Mouse (Mus musculus) forebrain, embryonic 10.5 days (tissue): ENCODE results near the gene Zfp428. TPM values are rescaled to one million over a fixed set of nuclear protein-coding genes. Genes with fewer than 3 reads are reported as not detected.

Experiments used
- DNase-seq: peaks from one replicate; pipeline ENCODE4 v3.0.0-alpha.2; 2017; ENCODE audit warnings: low spot score; ENCODE audit errors: extremely low spot score
- H3K27ac ChIP-seq: fragments of 300-500 bp; sonication (generic); 2 replicates; pipeline ENCODE4 v1.5.1; 2016; ENCODE audit warnings: mild to moderate bottlenecking
- H3K27me3 ChIP-seq: fragments of 300-500 bp; sonication (generic); 2 replicates; pipeline ENCODE4 v1.6.1; 2016; ENCODE audit warnings: mild to moderate bottlenecking; ENCODE audit not compliant: poor library complexity, severe bottlenecking
- H3K36me3 ChIP-seq: fragments of 300-500 bp; sonication (generic); replicated peaks from 2 replicates; pipeline ENCODE4 v1.6.1; 2016; ENCODE audit warnings: mild to moderate bottlenecking, moderate library complexity
- H3K4me1 ChIP-seq: fragments of 300-500 bp; sonication (generic); 2 replicates; pipeline ENCODE4 v1.6.1; 2016
- H3K4me3 ChIP-seq: fragments of 300-500 bp; sonication (generic); 2 replicates; pipeline ENCODE4 v1.5.1; 2016; ENCODE audit warnings: mild to moderate bottlenecking, moderate library complexity
- H3K9me3 ChIP-seq: fragments of 300-500 bp; sonication (generic); 2 replicates; pipeline ENCODE4 v1.6.1; 2016; ENCODE audit warnings: mild to moderate bottlenecking, moderate library complexity
- WGBS: fragments of 180-500 bp; shearing (Covaris S2); methylation state at CpG from one replicate; pipeline ENCODE4 v1.1.7; 2016; 5-methylcytosine and 5-hydroxymethylcytosine counted together
- polyA plus RNA-seq: library from polyadenylated mRNA; unstranded; fragments of >200 nt; fragmentation: Nextera tagmentation; extraction: Ambion mirVana; gene quantifications from 2 replicates; pipeline ENCODE4 v1.2.1, GENCODE M21; 2016

Zfp428 gene
- polyA plus RNA-seq, 1 experiment from 2014 or later, result 113 TPM

DNA sequence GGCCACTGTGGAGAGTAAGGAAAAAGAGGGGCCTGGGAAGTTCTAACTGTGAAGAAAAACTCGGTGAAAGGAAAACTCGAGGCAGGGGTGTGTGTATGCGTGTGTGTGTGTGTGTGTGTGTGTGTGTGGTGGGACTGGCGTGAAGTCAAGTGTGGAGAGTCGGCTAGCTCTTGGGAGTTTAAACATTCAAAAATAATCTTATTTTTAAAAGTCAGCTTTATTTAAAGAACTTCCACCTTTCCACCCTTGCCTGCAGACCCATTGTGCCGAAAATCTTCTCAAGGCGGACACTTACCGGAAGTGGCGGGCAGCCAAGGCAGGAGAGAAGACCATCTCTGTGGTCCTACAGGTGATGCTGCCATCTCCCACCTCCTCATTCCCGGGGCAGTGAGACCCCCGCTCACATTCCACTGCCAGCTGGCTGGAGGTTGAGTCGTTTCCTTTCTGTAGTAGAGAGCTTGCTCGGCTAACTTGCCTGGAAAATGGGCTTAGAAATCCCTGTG lies 40.8 kb downstream of the Zfp428 start:
- 32% methylated on average over 13 of the region's 13 CpGs for WGBS
- no peak for DNase-seq
- Histone ChIP-seq H3K9me3 (peaks cover 4% of the 10 kb centered on the region; the same call in 1 of the 2 replicates), H3K27me3 (no peaks in the 10 kb centered on the region), H3K4me3 (peak overlapping the region; percentile 73), H3K27ac (peak overlapping the region; percentile 93), H3K4me1 (peaks cover 20% of the 10 kb centered on the region), H3K36me3 (peaks cover 48% of the 10 kb centered on the region)

GRCm38 (mm10) chr7:24551985-24552759 lies 45.4 kb downstream of the Zfp428 start:
- Histone ChIP-seq H3K4me1 (peaks cover 10% of the 10 kb centered on the region), H3K27ac (no peak overlapping the region)

GRCm38 (mm10) chr7:24555786-24556185 lies 49.0 kb downstream of the Zfp428 start:
- Histone ChIP-seq H3K27me3 (no peaks in the 10 kb centered on the region), H3K9me3 (0 out of 2 replicates have a peak, but pooled peaks cover 6% of the 10 kb centered on the region), H3K4me3 (no peak overlapping the region), H3K4me1 (no peaks in the 10 kb centered on the region), H3K36me3 (peaks cover 95% of the 10 kb centered on the region), H3K27ac (no peak overlapping the region)
- DNase-seq, result no peak
- WGBS, result 92% methylated on average over 10 of the region's 10 CpGs

More at GRCm38 (mm10) chr7:24551985-24552759, 45.4 kb downstream of the Zfp428 start:
- Histone ChIP-seq H3K4me3 (no peak overlapping the region), H3K27me3 (no peaks in the 10 kb centered on the region), H3K9me3 (0 out of 2 replicates have a peak, but pooled peaks cover 6% of the 10 kb centered on the region), H3K36me3 (peaks cover 90% of the 10 kb centered on the region)
- DNase-seq, result no peak
- 92% methylated on average over 12 of the region's 12 CpGs for WGBS

DNA sequence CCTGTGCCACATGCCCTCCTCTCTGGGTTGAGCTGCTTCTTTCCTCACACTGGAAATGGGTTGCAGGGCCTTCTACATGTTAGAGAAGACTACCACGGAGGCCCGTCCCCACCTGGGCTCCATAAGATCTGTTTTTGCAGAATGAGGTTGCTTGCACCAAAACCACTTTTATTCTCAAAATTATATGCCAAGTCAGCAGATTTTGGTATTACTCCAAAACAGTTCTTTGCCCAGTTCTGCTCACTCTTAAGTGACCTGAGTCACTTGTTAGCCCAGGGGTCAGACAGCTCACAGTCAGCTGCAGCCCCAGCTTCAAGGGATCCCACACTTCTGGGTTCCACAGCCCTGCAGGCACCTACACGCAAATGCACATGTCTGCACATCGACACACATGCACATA lies 54.6 kb downstream of the Zfp428 start:
- Histone ChIP-seq H3K36me3 (peaks cover 95% of the 10 kb centered on the region), H3K27ac (no peak overlapping the region), H3K9me3 (0 out of 2 replicates have a peak, but pooled peaks cover under 1% of the 10 kb centered on the region), H3K4me1 (no peaks in the 10 kb centered on the region), H3K27me3 (no peaks in the 10 kb centered on the region), H3K4me3 (no peak overlapping the region)
- WGBS, result 93% methylated on average over 4 of the region's 4 CpGs
- DNase-seq, result no peak

DNA sequence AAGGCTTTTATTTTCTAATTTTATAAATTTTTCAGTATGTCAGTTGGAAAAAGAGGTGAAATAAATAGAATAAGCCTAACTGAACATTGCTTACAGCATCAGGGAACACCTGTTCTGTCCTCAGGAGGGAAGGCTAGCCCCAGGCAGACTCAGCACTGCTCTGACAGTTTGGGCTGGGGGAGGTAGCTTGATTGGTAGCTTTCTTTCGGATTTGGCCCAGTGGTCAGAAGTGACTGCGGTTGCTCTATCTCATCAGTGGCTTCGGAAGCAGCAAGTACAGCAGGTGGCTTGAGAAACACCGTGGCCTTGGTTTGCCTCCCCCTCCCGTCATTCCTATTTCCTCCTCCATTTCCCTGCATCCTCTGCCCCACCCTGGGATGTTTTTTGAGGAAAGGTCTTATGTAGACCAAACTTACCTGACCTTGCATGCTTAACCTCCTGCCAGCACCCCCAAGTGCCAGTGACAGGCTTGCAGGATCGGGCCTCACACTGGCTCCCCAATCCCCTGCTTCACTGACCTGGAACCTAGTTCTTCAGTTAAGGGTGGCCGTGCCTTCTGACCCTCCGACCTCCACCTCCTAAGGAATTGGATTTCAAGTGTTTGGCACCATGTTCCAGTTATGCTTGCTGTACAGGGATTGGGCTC lies 56.5 kb downstream of the Zfp428 start:
- WGBS, result 93% methylated on average over 8 of the region's 8 CpGs
- H3K27ac ChIP-seq, result no peak overlapping the region
- H3K4me3 ChIP-seq, result no peak overlapping the region
- no peaks in the 10 kb centered on the region for H3K4me1 ChIP-seq
- H3K9me3 ChIP-seq, result no peaks in the 10 kb centered on the region
- no peaks in the 10 kb centered on the region for H3K27me3 ChIP-seq
- H3K36me3 ChIP-seq, result peaks cover 99% of the 10 kb centered on the region
- no peak for DNase-seq

DNA sequence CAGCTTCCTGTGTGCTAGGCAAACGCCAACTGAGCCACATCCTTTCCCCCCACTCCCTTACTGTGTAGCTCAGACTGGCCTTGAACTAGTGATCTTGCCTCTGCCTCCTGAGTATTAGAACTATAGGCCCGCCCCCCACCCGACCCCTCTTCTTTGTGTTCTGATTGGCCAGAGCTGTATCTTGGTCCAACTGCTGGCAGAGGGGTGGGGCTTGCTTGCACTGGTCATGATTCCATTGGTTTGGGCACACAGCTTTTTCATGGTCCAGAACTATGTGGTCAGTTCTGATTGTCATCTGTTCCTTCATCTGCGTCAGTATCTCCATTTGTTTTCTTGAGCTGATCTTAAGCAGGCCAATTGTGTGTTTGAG lies 57.0 kb downstream of the Zfp428 start:
- Histone ChIP-seq H3K9me3 (no peaks in the 10 kb centered on the region), H3K27me3 (no peaks in the 10 kb centered on the region), H3K4me1 (no peaks in the 10 kb centered on the region), H3K27ac (no peak overlapping the region), H3K36me3 (peaks cover 99% of the 10 kb centered on the region), H3K4me3 (no peak overlapping the region)
- no peak for DNase-seq
- WGBS, result 82% methylated on average over 4 of the region's 4 CpGs

- Histone ChIP-seq H3K27me3 (no peaks in the 10 kb centered on the region), H3K27ac (no peak overlapping the region), H3K4me3 (no peak overlapping the region), H3K9me3 (no peaks in the 10 kb centered on the region), H3K36me3 (peaks cover 98% of the 10 kb centered on the region), H3K4me1 (no peaks in the 10 kb centered on the region)
- 63% methylated on average over 6 of the region's 6 CpGs for WGBS
- peak; percentile 58 for DNase-seq
Observed at GRCm38 (mm10) chr7:24564607-24565265, 57.9 kb downstream of the Zfp428 start.

Other genes with a start within 250 kb of the Zfp428 start
- 7.1 and 9.6 TPM in 2 replicates for gene Zfp93, start 236.6 kb upstream of the Zfp428 start, polyA plus RNA-seq
- gene Zfp61, start 205.8 kb upstream of the Zfp428 start, polyA plus RNA-seq, result 39.6 and 41.9 TPM in 2 replicates
- gene Zfp94, start 190.3 kb upstream of the Zfp428 start, polyA plus RNA-seq, result 12.9 and 13.2 TPM in 2 replicates
- gene Tescl, start 173.1 kb upstream of the Zfp428 start, polyA plus RNA-seq, result 0.17 TPM in 1 of 2 replicates, not detected in the other
- not detected in 2 replicates for gene Lypd5, start 157.8 kb upstream of the Zfp428 start, polyA plus RNA-seq
- 3.8 and 5.1 TPM in 2 replicates for gene Kcnn4, start 136.7 kb upstream of the Zfp428 start, polyA plus RNA-seq
- 26.5 and 28.5 TPM in 2 replicates for gene Smg9, start 107.4 kb upstream of the Zfp428 start, polyA plus RNA-seq
- gene Irgc1, start 54.7 kb upstream of the Zfp428 start, polyA plus RNA-seq, result not detected in 2 replicates
- gene Plaur, start 44.5 kb upstream of the Zfp428 start, polyA plus RNA-seq, result 1.1 and 1.3 TPM in 2 replicates
- gene Cadm4, start 25.0 kb upstream of the Zfp428 start, polyA plus RNA-seq, result 9.3 and 10.0 TPM in 2 replicates
- 0.82 and 1.3 TPM in 2 replicates for gene AC161166.1, start 5.4 kb downstream of the Zfp428 start, polyA plus RNA-seq
- 6.9 and 7.3 TPM in 2 replicates for gene Irgq, start 23.7 kb downstream of the Zfp428 start, polyA plus RNA-seq
- gene Pinlyp, start 39.1 kb downstream of the Zfp428 start, polyA plus RNA-seq, result not detected in 2 replicates
- 174 and 177 TPM in 2 replicates for gene Xrcc1, start 39.3 kb downstream of the Zfp428 start, polyA plus RNA-seq
- gene Ethe1, start 80.5 kb downstream of the Zfp428 start, polyA plus RNA-seq, result 24.4 and 26.6 TPM in 2 replicates
- 1.4 TPM in 2 replicates for gene Zfp575, start 80.6 kb downstream of the Zfp428 start, polyA plus RNA-seq
- not detected in 2 replicates for gene Phldb3, start 103.8 kb downstream of the Zfp428 start, polyA plus RNA-seq
- gene Lypd3, start 129.5 kb downstream of the Zfp428 start, polyA plus RNA-seq, result 0.36 and 0.88 TPM in 2 replicates
- gene Tex101, start 169.7 kb downstream of the Zfp428 start, polyA plus RNA-seq, result not detected in 2 replicates
- not detected in 2 replicates for gene BC049730, start 202.2 kb downstream of the Zfp428 start, polyA plus RNA-seq
- gene Gm4763, start 219.9 kb downstream of the Zfp428 start, polyA plus RNA-seq, result not detected in 2 replicates